Mouse (Mus musculus): Measurements from ENCODE around the gene Gtf3a.

GRCm38 (mm10) chr5:146931422-146931821 is 17.0 kb upstream of the Gtf3a start:
- TF ChIP-seq CTCF (conservative IDR thresholded peaks at IDR 0.05; ENCODE audit: low read length) (no peak), NANOG (IDR thresholded peaks at IDR 0.05; ENCODE audit: borderline replicate concordance, low read length) (no peak), POU5F1 (IDR thresholded peaks at IDR 0.05; ENCODE audit: borderline replicate concordance, low read length) (no peak)

Data from E14TG2a.4 (cell line).